Mouse (Mus musculus) kidney, adult 8-10 months (tissue): Measurements from ENCODE around the gene Trank1.

ENCODE experiments used
- DNase-seq, 2 experiments: peaks; one replicate each; pipeline ENCODE4 v3.0.0; 2022

The Trank1 gene

DNA sequence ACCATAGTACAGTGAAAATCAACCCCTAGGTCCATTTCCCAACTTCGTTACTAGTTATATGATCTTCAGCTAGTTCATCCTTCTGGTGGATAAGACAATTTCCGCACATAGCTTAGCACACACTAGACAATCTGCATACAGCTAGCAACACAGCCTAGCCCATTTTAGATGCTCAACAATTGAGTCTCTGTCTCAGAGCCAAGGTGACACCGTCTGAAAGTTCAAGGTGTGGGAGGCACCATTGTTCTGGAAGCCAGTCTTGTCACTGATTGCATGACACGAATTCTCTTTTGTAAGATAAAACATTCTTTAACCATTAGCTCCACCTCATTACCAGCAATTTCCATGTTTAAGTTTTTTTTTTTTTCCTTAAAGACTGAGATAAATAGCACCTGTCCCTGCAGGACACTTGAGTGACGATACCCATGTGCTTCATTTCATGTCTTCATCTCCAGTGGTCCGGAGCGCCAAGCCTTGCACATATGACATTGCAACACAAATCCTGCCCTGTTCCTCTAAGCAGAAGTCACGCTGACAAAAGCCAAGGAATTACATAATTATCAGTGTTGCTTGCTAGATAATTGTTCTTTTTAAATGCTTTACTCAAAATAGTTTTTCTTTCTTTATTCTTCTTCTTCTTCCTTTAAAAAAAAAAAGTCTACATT is 117.3 kb downstream of the Trank1 start:
- no peak for DNase-seq

DNA sequence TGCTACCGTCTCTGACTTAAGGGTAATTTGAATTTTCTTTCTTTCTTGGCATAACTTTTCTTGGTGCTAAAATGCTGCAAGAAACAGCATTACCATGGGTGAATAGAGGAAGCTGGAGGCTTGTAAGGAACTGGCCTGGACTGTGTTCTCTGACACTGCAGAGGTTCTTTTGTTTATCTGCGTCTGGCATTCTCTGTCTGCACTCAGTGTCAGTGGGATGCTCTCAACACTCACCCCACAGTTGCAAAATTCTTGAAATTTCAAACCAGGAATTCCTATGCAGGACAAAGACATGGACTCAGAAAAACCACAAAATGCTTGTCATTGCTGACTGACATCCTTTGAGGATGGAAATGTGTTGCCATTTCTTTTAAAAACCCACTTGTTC is 117.8 kb downstream of the Trank1 start:
- DNase-seq, result no peak

DNA sequence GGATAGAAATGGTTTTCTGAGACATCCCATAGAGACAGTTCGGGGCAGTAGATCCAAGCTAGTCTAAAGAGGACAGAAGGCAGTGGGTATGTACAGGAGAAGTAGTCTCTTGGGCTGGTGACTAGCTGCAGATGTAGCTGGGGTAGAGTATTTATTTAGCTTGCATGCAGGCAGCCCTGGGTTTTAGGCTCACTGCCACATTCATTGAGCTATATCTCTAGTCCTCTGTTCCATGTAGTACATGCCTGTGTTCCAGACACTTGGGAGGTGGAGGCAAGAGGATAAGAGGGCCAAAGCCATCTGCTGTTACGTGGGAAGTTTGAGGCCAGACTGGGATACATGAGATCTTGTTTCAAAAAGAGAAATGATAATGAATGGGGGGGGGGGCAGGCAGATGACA is 123.9 kb downstream of the Trank1 start:
- no peak for DNase-seq

DNA sequence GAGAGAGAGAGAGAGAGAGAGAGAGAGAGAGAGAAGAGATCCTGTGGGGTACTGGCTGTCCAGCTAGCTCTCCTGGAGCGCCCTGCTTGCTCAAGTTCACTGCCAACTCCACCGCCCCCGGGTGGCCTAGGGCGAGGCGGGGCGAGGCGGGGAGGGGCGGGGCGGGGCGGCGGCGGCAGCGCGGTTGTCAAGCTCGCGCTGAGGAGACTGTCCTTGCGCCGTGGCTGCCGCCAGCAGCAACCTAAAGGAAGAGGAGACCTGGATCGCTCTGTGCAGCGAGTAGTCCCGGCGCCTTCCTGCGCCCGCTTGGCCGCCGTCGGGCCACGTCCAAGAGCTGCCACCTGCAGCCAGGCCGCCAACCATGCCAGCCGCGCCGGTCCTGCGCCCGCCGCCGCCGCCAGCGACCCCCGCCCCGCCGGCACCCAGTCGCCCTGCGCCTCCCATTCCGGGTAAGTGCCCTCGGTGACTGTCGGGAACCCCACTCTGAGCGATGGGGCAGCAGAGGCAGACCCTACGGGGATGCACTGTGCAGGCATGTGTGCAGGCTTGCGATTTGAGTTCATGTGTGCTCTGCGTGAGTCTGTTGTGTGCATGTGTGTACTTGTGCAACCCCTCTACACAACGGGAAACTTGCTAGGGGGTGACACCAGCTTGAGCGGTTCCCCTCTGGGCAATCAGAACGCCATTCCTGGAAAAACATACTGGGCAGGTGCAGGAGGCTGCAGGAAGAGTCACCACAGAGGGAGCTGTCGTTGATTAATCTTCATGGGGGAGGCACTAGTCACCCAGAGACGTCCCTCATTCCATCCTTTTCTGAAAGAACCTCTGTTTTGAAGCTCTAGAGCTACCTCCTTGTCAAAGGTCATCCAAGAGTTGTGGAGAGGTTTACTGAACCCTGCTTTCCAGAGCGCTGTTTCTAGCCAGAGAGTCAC is 127.6 kb downstream of the Trank1 start, which contains the start of gene Dclk3:
Dclk3 (plus strand) TSS at position 178 of the 932 bp plus-strand sequence.
- DNase-seq, result peak; percentile 65 to 76

DNA sequence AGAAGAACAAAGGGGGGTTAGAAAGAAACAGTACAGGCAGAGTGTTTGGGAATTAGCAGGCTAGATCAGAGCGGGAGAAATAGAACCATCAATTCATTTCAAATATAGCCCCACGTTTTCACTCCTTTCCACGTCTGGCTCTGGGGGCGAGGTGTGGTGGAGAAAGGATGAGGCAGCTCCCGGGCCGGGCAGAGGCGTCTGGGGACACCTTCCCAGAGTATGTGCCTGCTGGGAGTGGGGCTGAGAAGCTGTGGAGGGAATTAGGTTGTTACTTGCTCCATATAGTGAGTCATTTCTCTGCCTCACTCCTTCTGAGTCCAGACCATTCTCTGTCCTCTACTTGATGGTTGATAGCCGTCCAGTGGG is 128.3 kb downstream of the Trank1 start:
- no peak for DNase-seq

DNA sequence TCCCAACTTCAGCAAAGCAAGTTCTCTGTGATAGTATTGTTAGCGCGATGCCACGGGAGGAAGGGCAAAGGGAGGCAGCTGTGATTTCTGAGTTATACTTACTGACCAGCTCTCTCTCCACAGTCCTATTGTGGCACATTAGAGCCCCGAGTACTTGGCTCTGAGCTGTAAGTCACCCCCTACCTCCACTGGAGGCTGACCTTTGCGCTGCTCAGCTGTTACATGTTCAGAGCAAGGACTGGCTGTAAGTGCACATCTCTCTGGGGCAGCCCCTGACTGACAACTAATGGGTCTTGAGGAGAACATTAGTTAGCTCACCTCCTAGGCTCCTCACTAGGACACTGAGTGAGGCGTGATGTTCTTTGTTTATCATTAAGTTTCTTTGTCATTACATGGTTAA is 128.9 kb downstream of the Trank1 start:
- peak; percentile 79 to 82 for DNase-seq

DNA sequence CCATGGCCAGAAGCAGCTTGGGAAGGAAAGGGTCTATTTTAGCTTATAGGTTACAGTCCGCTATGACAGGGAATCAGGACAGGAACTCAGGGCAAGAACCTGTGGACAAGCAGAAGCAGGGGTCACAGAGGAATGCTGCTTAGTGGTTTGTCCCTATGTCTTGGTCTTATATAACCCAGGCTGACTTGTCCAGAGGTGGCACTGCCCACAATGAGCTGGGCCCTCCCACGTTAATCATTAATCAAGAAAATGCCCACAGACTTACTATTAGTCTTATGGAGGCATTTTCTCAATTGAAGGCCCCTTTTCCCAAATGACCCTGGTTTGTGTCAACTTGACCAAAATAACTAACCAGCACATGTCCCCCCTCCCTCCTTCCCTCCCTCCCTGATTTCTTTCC is 129.6 kb downstream of the Trank1 start:
- peak; percentile 76 to 86 for DNase-seq
